Mouse (Mus musculus) MEL (cell line): Measurements from ENCODE around the gene Vmn1r204. TPM values are rescaled to one million over a fixed set of nuclear protein-coding genes. Genes with fewer than 3 reads are reported as not detected.

Experiments
- DNase-seq: peaks from one replicate; pipeline ENCODE4 v3.0.0; 2011; ENCODE audit warnings: low read depth, low spot score
- H3K27ac ChIP-seq: 2 replicates; pipeline ENCODE4 v1.5.1; 2012; ENCODE audit warnings: low read depth, mild to moderate bottlenecking, control low read depth, low read length, moderate library complexity; ENCODE audit not compliant: control insufficient read depth
- H3K27me3 ChIP-seq, 2 experiments: fragments of 150-350 bp in 1 of 2; sonication (generic) in 1 of 2; 2 replicates each; pipeline ENCODE4 v1.6.1; 2012; ENCODE audit warnings: low read length in 2 of 2, mild to moderate bottlenecking in 2 of 2, improper control_type of control experiment in 1 of 2, moderate library complexity in 1 of 2; ENCODE audit not compliant: insufficient read depth in 2 of 2, control insufficient read depth in 1 of 2
- H3K36me3 ChIP-seq, 2 experiments: 2 replicates each; pipeline ENCODE4 v1.6.1; 2012 to 2014; ENCODE audit warnings: low read length in 2 of 2, improper control_type of control experiment in 1 of 2, inconsistent platforms in 1 of 2, mild to moderate bottlenecking in 1 of 2; ENCODE audit not compliant: insufficient read depth in 2 of 2, control insufficient read depth in 1 of 2
- H3K4me1 ChIP-seq, 2 experiments: fragments of 150-350 bp in 1 of 2; sonication (generic) in 1 of 2; 2 replicates each; pipeline ENCODE4 v1.6.1; 2012; ENCODE audit warnings: low read length in 2 of 2, improper control_type of control experiment in 1 of 2, mild to moderate bottlenecking in 1 of 2; ENCODE audit not compliant: insufficient read depth in 2 of 2, control insufficient read depth in 1 of 2
- H3K4me3 ChIP-seq, 2 experiments: fragments of 150-350 bp in 1 of 2; sonication (generic) in 1 of 2; 2 replicates each; pipeline ENCODE4 v1.5.1; 2012; ENCODE audit warnings: low read depth in 2 of 2, low read length in 2 of 2, mild to moderate bottlenecking in 2 of 2, moderate library complexity in 2 of 2, control low read depth in 1 of 2, improper control_type of control experiment in 1 of 2; ENCODE audit not compliant: control insufficient read depth in 1 of 2, insufficient read depth in 1 of 2
- H3K79me2 ChIP-seq: 2 replicates; pipeline ENCODE4 v1.6.1; 2012; ENCODE audit warnings: mild to moderate bottlenecking, low read length, moderate library complexity; ENCODE audit not compliant: control insufficient read depth, poor library complexity, insufficient read depth
- H3K9ac ChIP-seq: 2 replicates; pipeline ENCODE4 v1.6.1; 2012; ENCODE audit warnings: low read depth, mild to moderate bottlenecking, control low read depth, low read length, moderate library complexity; ENCODE audit not compliant: control insufficient read depth, poor library complexity, severe bottlenecking
- H3K9me3 ChIP-seq: fragments of 150-350 bp; sonication (generic); replicated peaks from 2 replicates; pipeline ENCODE4 v1.6.1; 2012; ENCODE audit warnings: mild to moderate bottlenecking, low read length, improper control_type of control experiment, moderate library complexity; ENCODE audit not compliant: insufficient read depth
- CHD2 ChIP-seq: IDR thresholded peaks from 2 replicates; pipeline ENCODE4 v1.6.1; 2011; ENCODE audit warnings: low read length, improper control_type of control experiment
- SMC3 ChIP-seq: IDR thresholded peaks from 2 replicates; pipeline ENCODE4 v1.6.1; 2011; ENCODE audit warnings: low read depth, low read length, improper control_type of control experiment
- USF1 ChIP-seq: IDR thresholded peaks from 2 replicates; pipeline ENCODE4 v1.6.1; 2014; ENCODE audit warnings: low read depth, mild to moderate bottlenecking, inconsistent platforms, low read length, improper control_type of control experiment, moderate library complexity
- polyA plus RNA-seq, 2 experiments: library from polyadenylated mRNA; stranded (reverse) in 1 of 2; unstranded in 1 of 2; fragments of >175 nt in 1 of 2; fragments of >200 nt in 1 of 2; gene quantifications; 2 replicates each; pipeline versions ENCODE4 v1.2.1 to v1.2.4; 2012; ENCODE audit warnings: low replicate concordance in 2 of 2, low read depth in 1 of 2; ENCODE audit not compliant: insufficient read length in 2 of 2, insufficient read depth in 1 of 2, missing spikeins in 1 of 2
- total RNA-seq: library from RNA; depleted of rRNA; stranded (reverse); fragments of 300-350 nt; gene quantifications from 2 replicates; pipeline ENCODE4 v1.2.3, GENCODE M21; 2012; rRNA removed

The Vmn1r204 gene
- total and polyA plus RNA-seq, 3 experiments, result not detected

GRCm38 (mm10) chr13:22592900-22593299 lies 39.9 kb downstream of the Vmn1r204 start, which contains the start of gene Vmn1r205:
Gene Vmn1r205 (minus strand): TSS chr13:22593000.
- Histone ChIP-seq H3K4me3 (no peak within 1 kb of the TSS), H3K27me3 (no peaks in the 10 kb centered on the region), H3K79me2 (no peaks in the 10 kb centered on the region), H3K9me3 (no peaks in the 10 kb centered on the region), H3K4me1 (no peaks in the 10 kb centered on the region), H3K27ac (no peak within 1 kb of the TSS), H3K9ac (no peak within 1 kb of the TSS), H3K36me3 (no peaks in the 10 kb centered on the region)
- TF ChIP-seq CHD2 (no peak), USF1 (no peak), SMC3 (no peak)
- DNase-seq, result no peak

Other genes starting within 250 kb of the Vmn1r204 start
- gene Vmn1r197, start 228.6 kb upstream of the Vmn1r204 start, total RNA-seq, result not detected in 2 replicates
- not detected for gene Vmn1r197, start 228.6 kb upstream of the Vmn1r204 start, polyA plus RNA-seq
- gene Vmn1r198, start 202.8 kb upstream of the Vmn1r204 start, total RNA-seq, result not detected in 2 replicates
- gene Vmn1r198, start 202.8 kb upstream of the Vmn1r204 start, polyA plus RNA-seq, result not detected
- not detected in 2 replicates for gene Vmn1r199, start 173.4 kb upstream of the Vmn1r204 start, total RNA-seq
- gene Vmn1r199, start 173.4 kb upstream of the Vmn1r204 start, polyA plus RNA-seq, result not detected
- not detected in 2 replicates for gene Vmn1r200, start 162.8 kb upstream of the Vmn1r204 start, total RNA-seq
- not detected for gene Vmn1r200, start 162.8 kb upstream of the Vmn1r204 start, polyA plus RNA-seq
- gene Vmn1r201, start 81.3 kb upstream of the Vmn1r204 start, total RNA-seq, result not detected in 2 replicates
- not detected for gene Vmn1r201, start 81.3 kb upstream of the Vmn1r204 start, polyA plus RNA-seq
- gene Vmn1r202, start 47.8 kb upstream of the Vmn1r204 start, total RNA-seq, result not detected in 2 replicates
- not detected for gene Vmn1r202, start 47.8 kb upstream of the Vmn1r204 start, polyA plus RNA-seq
- 0.04 TPM in 1 of 2 replicates, not detected in the other for gene Vmn1r203, start 35.1 kb upstream of the Vmn1r204 start, total RNA-seq
- under 1 TPM in 1 of 2 experiments, not detected in 1; 0.04 TPM for gene Vmn1r203, start 35.1 kb upstream of the Vmn1r204 start, polyA plus RNA-seq
- not detected in 2 replicates for gene Vmn1r205, start 39.8 kb downstream of the Vmn1r204 start, total RNA-seq
- gene Vmn1r205, start 39.8 kb downstream of the Vmn1r204 start, polyA plus RNA-seq, result not detected
- gene Vmn1r206, start 71.1 kb downstream of the Vmn1r204 start, total RNA-seq, result not detected in 2 replicates
- under 1 TPM in 1 of 2 experiments, not detected in 1; 0.03 TPM for gene Vmn1r206, start 71.1 kb downstream of the Vmn1r204 start, polyA plus RNA-seq
- gene Vmn1r207-ps, start 176.4 kb downstream of the Vmn1r204 start, total RNA-seq, result not detected in 2 replicates
- not detected for gene Vmn1r207-ps, start 176.4 kb downstream of the Vmn1r204 start, polyA plus RNA-seq
- gene Vmn1r208, start 224.2 kb downstream of the Vmn1r204 start, total RNA-seq, result not detected in 2 replicates
- not detected for gene Vmn1r208, start 224.2 kb downstream of the Vmn1r204 start, polyA plus RNA-seq